Mouse (Mus musculus) forebrain, embryonic 16.5 days (tissue): ENCODE results near the gene Txnrd1. TPM values are rescaled to one million over a fixed set of nuclear protein-coding genes. Genes with fewer than 3 reads are reported as not detected.

Source experiments
- ATAC-seq: fragments of 200-750 bp; cut with Nextera tagmentation; 2 replicates; pipeline ENCODE4 v1.8.0; 2017; ENCODE audit warnings: mild to moderate bottlenecking, moderate library complexity
- H3K27ac ChIP-seq: fragments of 300-500 bp; sonication (generic); 2 replicates; pipeline ENCODE4 v1.5.1; 2014; ENCODE audit warnings: low read length, control low read depth
- H3K27me3 ChIP-seq: fragments of 300-500 bp; sonication (generic); replicated peaks from 2 replicates; pipeline ENCODE4 v1.6.1; 2014; ENCODE audit warnings: low read length; ENCODE audit not compliant: control insufficient read depth, insufficient read depth
- H3K36me3 ChIP-seq: fragments of 300-500 bp; sonication (generic); 2 replicates; pipeline ENCODE4 v1.6.1; 2014; ENCODE audit not compliant: control insufficient read depth, insufficient read depth
- H3K4me1 ChIP-seq: fragments of 300-500 bp; sonication (generic); replicated peaks from 2 replicates; pipeline ENCODE4 v1.6.1; 2014; ENCODE audit warnings: low read length; ENCODE audit not compliant: control insufficient read depth, insufficient read depth
- H3K4me2 ChIP-seq: fragments of 300-500 bp; sonication (generic); 2 replicates; pipeline ENCODE4 v1.6.1; 2014; ENCODE audit warnings: mild to moderate bottlenecking, low read length, control low read depth
- H3K4me3 ChIP-seq: fragments of 300-500 bp; sonication (generic); replicated peaks from 2 replicates; pipeline ENCODE4 v1.5.1; 2014; ENCODE audit warnings: mild to moderate bottlenecking, low read length, control low read depth
- H3K9ac ChIP-seq: fragments of 300-500 bp; sonication (generic); replicated peaks from 2 replicates; pipeline ENCODE4 v1.6.1; 2014; ENCODE audit warnings: low read depth, low read length, control low read depth
- H3K9me3 ChIP-seq: fragments of 300-500 bp; sonication (generic); 2 replicates; pipeline ENCODE4 v1.6.1; 2016; ENCODE audit warnings: low read length; ENCODE audit not compliant: control insufficient read depth
- WGBS: fragments of 180-500 bp; shearing (Covaris S2); extraction: QIAGEN DNeasy Blood & Tissue Kit; methylation state at CpG from one replicate; pipeline ENCODE4 v1.1.7; 2014; 5-methylcytosine and 5-hydroxymethylcytosine counted together
- polyA plus RNA-seq: library from polyadenylated mRNA; unstranded; fragments of >200 nt; fragmentation: Nextera tagmentation; extraction: Ambion mirVana; gene quantifications from 2 replicates; pipeline ENCODE4 v1.2.1, GENCODE M21; 2015

The Txnrd1 gene
- polyA plus RNA-seq, 1 experiment from 2014 or later: 157 TPM

DNA sequence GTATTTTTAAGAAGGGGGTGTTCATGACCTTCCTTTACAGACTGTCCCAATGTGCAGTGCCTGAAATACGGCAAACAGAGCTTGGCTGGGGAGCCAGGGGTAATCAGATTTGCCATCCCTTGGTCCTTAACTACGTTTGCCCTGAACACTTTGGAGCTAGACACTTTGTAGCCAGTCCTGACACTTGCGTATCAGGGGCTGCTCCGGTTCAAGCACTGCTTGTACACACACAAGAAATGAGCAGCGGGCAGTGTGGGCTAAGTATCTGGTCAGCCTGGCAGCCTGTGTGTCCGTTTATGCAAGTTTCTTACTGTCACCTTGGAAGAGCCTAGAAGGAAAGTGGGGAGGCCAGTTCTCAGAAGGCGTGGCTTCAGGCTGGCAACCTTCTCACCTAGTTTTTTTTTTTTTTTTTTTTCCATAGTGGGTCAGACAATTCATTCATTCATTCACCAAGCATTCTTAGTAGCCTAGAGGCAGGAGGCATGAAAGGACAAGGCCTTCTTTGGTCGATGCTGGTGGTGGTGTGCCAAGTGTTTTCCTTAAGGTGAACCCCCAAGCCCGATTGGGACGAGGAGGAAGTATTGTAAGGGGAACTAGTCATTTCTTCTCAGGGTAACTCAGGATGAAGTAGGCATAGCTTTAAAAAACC is 24.4 kb downstream of the Txnrd1 start:
- Histone ChIP-seq H3K36me3 (no peaks in the 10 kb centered on the region), H3K9ac (no peak overlapping the region), H3K9me3 (no peaks in the 10 kb centered on the region), H3K4me3 (peak overlapping the region; percentile 69; the same call in 1 of the 2 replicates), H3K27me3 (no peaks in the 10 kb centered on the region), H3K27ac (no peak overlapping the region), H3K4me1 (peaks cover 18% of the 10 kb centered on the region), H3K4me2 (peak overlapping the region; percentile 77)
- ATAC-seq: no peak
- 46% methylated on average over 10 of the region's 10 CpGs for WGBS

DNA sequence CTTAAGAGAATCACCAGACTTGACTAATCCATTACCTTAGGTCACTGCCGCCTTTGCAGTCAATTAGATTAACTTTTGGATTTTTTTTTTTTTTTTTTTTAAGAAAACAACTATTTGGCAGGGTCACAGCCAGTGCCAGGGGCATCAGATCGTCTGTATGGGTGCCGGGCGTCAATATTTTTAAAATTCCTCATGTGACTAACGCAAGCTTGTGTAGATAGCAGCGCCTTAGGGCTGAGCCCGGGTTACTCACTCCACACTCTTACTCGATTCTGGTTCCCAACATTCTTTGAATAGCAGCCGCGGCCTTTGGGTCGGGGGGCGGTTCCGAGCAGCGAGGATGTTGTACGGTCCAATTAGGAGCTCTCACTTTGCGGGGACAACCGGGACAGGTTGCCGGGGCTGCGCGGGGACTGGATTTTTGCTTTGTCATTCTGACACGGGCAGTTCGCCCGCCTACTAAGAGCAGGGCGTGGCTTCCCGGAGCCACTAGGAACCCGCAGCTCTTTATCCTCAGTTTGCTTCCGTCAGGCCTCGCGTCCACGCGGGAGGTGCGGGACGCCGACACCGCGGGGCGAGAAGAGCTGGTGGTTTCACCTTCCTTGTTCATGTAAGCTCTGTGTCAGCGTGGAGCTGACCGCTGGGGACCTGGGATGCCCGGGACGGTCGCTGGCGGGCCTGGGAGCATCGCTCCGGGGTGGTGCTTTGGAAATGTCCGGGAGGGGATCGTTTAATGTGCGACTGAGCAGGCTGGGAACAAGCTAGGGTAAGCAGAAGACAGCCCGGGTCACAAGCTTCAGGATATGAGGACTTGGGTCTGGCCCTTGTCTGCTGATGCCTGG is 25.2 kb downstream of the Txnrd1 start:
- peak; percentile 84 for ATAC-seq
- H3K4me2 ChIP-seq: peak overlapping the region; percentile 77
- no peaks in the 10 kb centered on the region for H3K36me3 ChIP-seq
- under 1% methylated on average over 49 of the region's 49 CpGs for WGBS
- peak overlapping the region; percentile 95 for H3K9ac ChIP-seq
- H3K4me1 ChIP-seq: peaks cover 26% of the 10 kb centered on the region
- peak overlapping the region; percentile 87 for H3K27ac ChIP-seq
- no peaks in the 10 kb centered on the region for H3K9me3 ChIP-seq
- peak overlapping the region; percentile 69 for H3K4me3 ChIP-seq
- no peaks in the 10 kb centered on the region for H3K27me3 ChIP-seq

DNA sequence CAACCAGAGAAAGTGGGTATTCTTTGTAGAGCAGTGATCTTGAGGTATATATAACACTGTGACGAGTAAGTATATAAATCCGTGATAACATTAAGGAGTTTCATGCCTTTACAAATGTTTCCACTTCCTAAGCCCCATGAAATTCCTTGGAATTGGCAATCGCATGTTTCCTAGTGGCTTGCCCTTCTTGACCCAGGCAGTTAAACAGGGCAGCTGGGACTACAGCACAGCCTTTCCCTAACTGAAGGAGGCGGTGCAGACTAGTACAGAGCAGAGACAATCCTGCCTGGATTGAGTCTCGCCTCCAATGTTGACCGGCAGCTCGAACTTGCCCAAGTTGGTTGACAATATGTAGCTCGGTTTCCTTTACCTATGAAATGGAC is 25.8 kb downstream of the Txnrd1 start:
- 0% methylated on average over 8 of the region's 8 CpGs for WGBS
- Histone ChIP-seq H3K27ac (peak overlapping the region; percentile 87), H3K9ac (peak overlapping the region; percentile 95), H3K4me1 (peaks cover 26% of the 10 kb centered on the region), H3K4me2 (peak overlapping the region; percentile 77), H3K27me3 (no peaks in the 10 kb centered on the region), H3K4me3 (peak overlapping the region; percentile 69), H3K9me3 (no peaks in the 10 kb centered on the region), H3K36me3 (no peaks in the 10 kb centered on the region)
- ATAC-seq: peak; percentile 62

DNA sequence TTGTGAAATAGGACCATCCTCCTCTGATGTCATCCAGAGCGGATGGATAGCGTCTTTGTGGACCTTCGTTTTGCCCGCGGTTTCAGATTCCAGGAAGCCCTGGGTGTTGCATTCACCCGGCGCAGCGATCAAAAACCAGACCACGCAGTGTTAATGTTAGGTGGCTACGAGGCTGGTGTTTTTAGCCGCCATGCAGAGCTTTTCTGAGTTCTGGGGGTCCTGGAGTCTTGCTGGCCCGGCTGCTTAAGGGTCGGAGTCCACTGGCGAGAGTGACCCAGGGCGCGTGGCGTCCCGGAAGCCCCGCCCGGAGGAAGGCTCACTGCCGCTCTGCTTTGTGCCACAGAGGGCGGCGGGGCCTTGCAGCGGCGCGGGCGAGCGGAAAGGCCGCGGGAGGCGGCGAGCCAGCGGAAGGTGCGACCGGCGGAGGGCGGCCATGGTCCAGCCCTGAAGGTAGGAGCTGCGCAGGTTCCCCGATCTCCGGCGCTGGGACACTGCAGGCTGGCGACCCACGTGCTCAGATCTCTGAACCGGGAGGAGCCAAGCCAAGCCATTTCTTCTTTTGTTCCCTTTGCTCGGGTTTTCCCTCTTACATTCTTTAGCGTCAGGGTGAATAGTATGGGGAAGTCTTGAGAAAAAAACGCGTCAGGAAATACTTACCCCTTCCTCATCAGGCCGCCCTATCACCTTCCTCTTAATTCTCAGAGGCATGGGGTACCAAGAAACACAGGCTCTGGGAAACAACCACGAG is 26.6 kb downstream of the Txnrd1 start:
- Histone ChIP-seq H3K4me3 (peak overlapping the region; percentile 69), H3K36me3 (no peaks in the 10 kb centered on the region), H3K9ac (peak overlapping the region; percentile 95), H3K27ac (peak overlapping the region; percentile 91), H3K4me2 (peak overlapping the region; percentile 77), H3K9me3 (no peaks in the 10 kb centered on the region), H3K27me3 (no peaks in the 10 kb centered on the region), H3K4me1 (peaks cover 26% of the 10 kb centered on the region)
- under 1% methylated on average over 44 of the region's 50 CpGs for WGBS
- peak; percentile 48 for ATAC-seq

DNA sequence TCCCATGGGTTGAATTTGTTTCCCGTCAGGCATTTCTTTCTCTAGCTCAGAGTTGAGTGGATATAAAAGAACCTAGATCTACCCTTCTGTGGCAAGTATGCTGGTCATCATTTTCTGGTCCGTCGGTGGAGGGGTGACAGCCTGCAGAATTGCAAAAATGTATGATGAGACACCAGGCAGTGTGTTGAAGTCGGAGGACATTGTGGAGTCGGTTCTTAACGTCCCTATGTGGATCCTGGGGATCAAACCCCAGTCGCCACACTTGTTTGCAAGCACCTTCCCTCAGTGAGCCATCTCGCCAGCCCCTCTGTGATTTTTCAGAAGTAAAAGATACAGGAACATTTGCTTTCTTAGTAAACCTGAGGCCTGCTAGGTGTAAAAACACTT is 27.2 kb downstream of the Txnrd1 start:
- WGBS: 3% methylated on average over 8 of the region's 8 CpGs
- no peak for ATAC-seq
- H3K9ac ChIP-seq: peak overlapping the region; percentile 95
- H3K4me3 ChIP-seq: peak overlapping the region; percentile 69
- H3K4me1 ChIP-seq: peaks cover 26% of the 10 kb centered on the region
- no peaks in the 10 kb centered on the region for H3K27me3 ChIP-seq
- H3K27ac ChIP-seq: peak overlapping the region; percentile 91
- H3K4me2 ChIP-seq: peak overlapping the region; percentile 77
- no peaks in the 10 kb centered on the region for H3K36me3 ChIP-seq
- H3K9me3 ChIP-seq: no peaks in the 10 kb centered on the region

DNA sequence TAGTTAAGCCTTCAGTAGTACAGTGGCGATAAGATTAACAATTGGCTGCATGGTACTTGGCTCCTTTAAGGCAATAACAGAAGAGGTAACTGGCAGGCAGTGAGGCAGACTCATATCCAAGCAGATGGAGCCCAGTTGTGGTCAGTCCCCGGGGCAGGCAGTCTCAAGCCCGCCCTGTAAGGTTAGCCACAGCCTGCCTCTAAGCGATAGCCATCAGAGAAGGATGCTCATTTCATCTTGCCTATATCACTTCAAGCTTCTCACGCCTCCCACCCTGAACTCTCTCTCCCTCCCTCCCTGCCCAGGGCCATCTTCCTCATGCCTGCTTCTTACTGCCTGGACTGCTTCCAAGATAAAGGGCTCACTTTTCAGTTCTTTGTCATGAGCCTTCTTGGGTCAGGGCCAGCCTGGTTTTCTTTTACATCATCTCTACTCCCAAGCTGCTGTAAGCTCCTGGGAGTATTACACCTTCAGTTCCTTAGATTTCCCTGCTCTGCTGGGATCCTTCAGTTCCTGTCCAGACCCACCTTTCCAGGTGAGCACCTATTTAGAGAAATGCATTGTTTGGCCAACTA is 29.4 kb downstream of the Txnrd1 start:
- Histone ChIP-seq H3K4me3 (no peak overlapping the region), H3K36me3 (no peaks in the 10 kb centered on the region), H3K4me2 (peak overlapping the region; percentile 12), H3K27me3 (no peaks in the 10 kb centered on the region), H3K9me3 (no peaks in the 10 kb centered on the region), H3K4me1 (peaks cover 26% of the 10 kb centered on the region), H3K27ac (no peak overlapping the region), H3K9ac (no peak overlapping the region)
- 50% methylated on average over 5 of the region's 5 CpGs for WGBS
- no peak for ATAC-seq

DNA sequence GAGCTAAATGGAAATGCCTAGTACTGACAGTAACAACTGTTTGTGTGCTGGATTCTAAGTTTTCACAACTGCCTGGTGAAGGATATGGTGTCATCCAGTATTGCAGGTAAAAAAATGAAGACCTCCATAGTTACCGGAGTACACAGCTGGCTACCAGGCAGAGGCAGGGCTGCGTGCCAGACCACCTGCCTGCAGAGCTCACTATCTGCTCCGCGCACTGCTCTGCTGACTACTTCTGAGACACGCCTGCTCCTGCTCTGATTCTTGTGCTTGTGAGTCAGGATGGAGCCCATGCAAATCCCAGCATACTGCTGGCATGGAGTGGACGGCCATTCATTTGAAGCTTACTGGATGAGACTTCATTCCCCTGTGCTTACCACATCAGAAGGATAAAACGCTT is 30.1 kb downstream of the Txnrd1 start:
- no peak overlapping the region for H3K4me3 ChIP-seq
- WGBS: 61% methylated on average over 7 of the region's 7 CpGs
- no peak for ATAC-seq
- no peak overlapping the region for H3K27ac ChIP-seq
- no peaks in the 10 kb centered on the region for H3K27me3 ChIP-seq
- H3K9ac ChIP-seq: no peak overlapping the region
- peaks cover 26% of the 10 kb centered on the region for H3K4me1 ChIP-seq
- no peaks in the 10 kb centered on the region for H3K9me3 ChIP-seq
- no peak overlapping the region for H3K4me2 ChIP-seq
- no peaks in the 10 kb centered on the region for H3K36me3 ChIP-seq

DNA sequence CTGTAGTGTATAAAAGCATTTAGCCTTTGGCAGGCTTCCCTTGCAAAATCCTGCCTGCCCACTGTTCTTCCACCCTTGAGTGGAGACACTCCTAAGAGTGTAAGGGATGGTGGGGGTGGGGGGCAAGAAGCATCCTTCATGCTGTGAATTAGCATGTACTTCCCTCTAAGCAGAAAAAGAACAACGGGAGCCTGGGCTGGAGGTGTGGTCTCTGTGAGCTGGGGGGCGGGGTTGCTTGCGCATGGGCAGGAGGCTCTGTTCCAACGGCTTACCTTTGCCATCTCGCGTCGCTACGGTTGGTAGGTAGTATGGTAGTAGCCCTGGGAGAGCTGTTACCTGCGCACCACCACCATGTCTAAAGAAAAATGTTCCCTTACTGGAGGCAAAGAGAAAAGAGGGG is 32.6 kb downstream of the Txnrd1 start, which contains the start of gene Eid3:
Gene Eid3 (plus strand): TSS at position 271 of the 400 bp plus-strand sequence.
- Histone ChIP-seq H3K4me3 (no peak within 1 kb of the TSS), H3K27ac (no peak within 1 kb of the TSS), H3K4me2 (no peak within 1 kb of the TSS), H3K9me3 (no peaks in the 10 kb centered on the region), H3K36me3 (no peaks in the 10 kb centered on the region), H3K9ac (no peak within 1 kb of the TSS), H3K4me1 (peaks cover 25% of the 10 kb centered on the region), H3K27me3 (no peaks in the 10 kb centered on the region)
- 53% methylated on average over 9 of the region's 9 CpGs for WGBS
- ATAC-seq: no peak

DNA sequence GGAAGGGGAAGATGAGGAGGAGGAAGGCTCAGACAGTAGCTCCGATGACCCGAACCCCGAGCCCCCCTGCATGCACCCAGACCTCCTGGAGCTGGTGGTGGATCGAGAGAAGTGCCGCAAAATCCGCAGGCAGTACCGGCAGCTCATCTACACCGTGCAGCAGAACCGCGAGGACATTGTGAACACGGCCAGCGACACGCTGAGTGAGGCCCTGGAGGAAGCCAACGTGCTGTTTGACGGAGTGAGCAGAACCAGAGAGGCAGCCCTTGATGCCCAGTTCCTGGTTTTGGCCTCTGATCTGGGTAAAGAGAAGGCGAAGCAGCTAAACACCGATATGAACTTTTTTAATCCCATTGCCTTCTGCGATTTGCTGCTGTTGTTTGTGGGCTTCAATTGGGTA is 33.1 kb downstream of the Txnrd1 start:
- ATAC-seq: no peak
- Histone ChIP-seq H3K4me2 (no peak overlapping the region), H3K4me3 (no peak overlapping the region), H3K27ac (no peak overlapping the region), H3K9me3 (no peaks in the 10 kb centered on the region), H3K9ac (no peak overlapping the region), H3K4me1 (peaks cover 21% of the 10 kb centered on the region), H3K27me3 (no peaks in the 10 kb centered on the region), H3K36me3 (no peaks in the 10 kb centered on the region)
- 81% methylated on average over 18 of the region's 18 CpGs for whole genome bisulfite sequencing
